Mouse (Mus musculus) embryonic facial prominence, embryonic 11.5 days (tissue): ENCODE results near the gene Gm45785. TPM values are rescaled to one million over a fixed set of nuclear protein-coding genes. Genes with fewer than 3 reads are reported as not detected.

Experiments used
- ATAC-seq: fragments of 200-750 bp; cut with Nextera tagmentation; replicated peaks from 2 replicates; pipeline ENCODE4 v1.8.0; 2017; ENCODE audit warnings: low read depth; ENCODE audit not compliant: insufficient number of reproducible peaks, low FRiP score, low TSS enrichment
- DNase-seq: peaks from one replicate; pipeline ENCODE4 v3.0.0-alpha.2; 2015; ENCODE audit warnings: low spot score
- H3K27ac ChIP-seq: fragments of 300-500 bp; sonication (generic); replicated peaks from 2 replicates; pipeline ENCODE4 v1.5.1; 2014; ENCODE audit warnings: mild to moderate bottlenecking, low read depth, low read length, control low read depth
- H3K27me3 ChIP-seq: fragments of 300-500 bp; sonication (generic); 2 replicates; pipeline ENCODE4 v1.6.1; 2014; ENCODE audit warnings: mild to moderate bottlenecking, low read length, moderate library complexity, mixed read lengths; ENCODE audit not compliant: control insufficient read depth, insufficient read depth
- H3K36me3 ChIP-seq: fragments of 300-500 bp; sonication (generic); replicated peaks from 2 replicates; pipeline ENCODE4 v1.6.1; 2014; ENCODE audit warnings: low read depth, mild to moderate bottlenecking, low read length, moderate library complexity, mixed read lengths; ENCODE audit not compliant: control insufficient read depth, insufficient read depth
- H3K4me1 ChIP-seq: fragments of 300-500 bp; sonication (generic); 2 replicates; pipeline ENCODE4 v1.6.1; 2014; ENCODE audit warnings: low read length, mixed read lengths; ENCODE audit not compliant: control insufficient read depth, insufficient read depth
- H3K4me2 ChIP-seq: fragments of 300-500 bp; sonication (generic); 2 replicates; pipeline ENCODE4 v1.6.1; 2014; ENCODE audit warnings: low read depth, mild to moderate bottlenecking, control low read depth, low read length, moderate library complexity
- H3K4me3 ChIP-seq: fragments of 300-500 bp; sonication (generic); 2 replicates; pipeline ENCODE4 v1.5.1; 2014; ENCODE audit warnings: low read depth, low read length, control low read depth
- H3K9ac ChIP-seq: fragments of 300-500 bp; sonication (generic); replicated peaks from 2 replicates; pipeline ENCODE4 v1.6.1; 2014; ENCODE audit warnings: mild to moderate bottlenecking, control low read depth, low read length
- H3K9me3 ChIP-seq: fragments of 300-500 bp; sonication (generic); replicated peaks from 2 replicates; pipeline ENCODE4 v1.6.1; 2016; ENCODE audit warnings: mild to moderate bottlenecking, low read length, inconsistent platforms, mixed read lengths; ENCODE audit not compliant: control insufficient read depth
- WGBS: fragments of 180-500 bp; shearing (Covaris S2); extraction: QIAGEN DNeasy Blood & Tissue Kit; methylation state at CpG from one replicate; pipeline ENCODE4 v1.1.7; 2014; 5-methylcytosine and 5-hydroxymethylcytosine counted together
- polyA plus RNA-seq: library from polyadenylated mRNA; unstranded; fragments of >200 nt; fragmentation: Nextera tagmentation; extraction: Ambion mirVana; gene quantifications from 2 replicates; pipeline ENCODE4 v1.2.1, GENCODE M21; 2014

Gene Gm45785
- polyA plus RNA-seq, 1 experiment from 2014 or later = not detected

- WGBS = 80% methylated on average over 4 of the region's 4 CpGs
Observed at GRCm38 (mm10) chr7:140820173-140820572, 36.0 kb downstream of the Gm45785 start.

DNA sequence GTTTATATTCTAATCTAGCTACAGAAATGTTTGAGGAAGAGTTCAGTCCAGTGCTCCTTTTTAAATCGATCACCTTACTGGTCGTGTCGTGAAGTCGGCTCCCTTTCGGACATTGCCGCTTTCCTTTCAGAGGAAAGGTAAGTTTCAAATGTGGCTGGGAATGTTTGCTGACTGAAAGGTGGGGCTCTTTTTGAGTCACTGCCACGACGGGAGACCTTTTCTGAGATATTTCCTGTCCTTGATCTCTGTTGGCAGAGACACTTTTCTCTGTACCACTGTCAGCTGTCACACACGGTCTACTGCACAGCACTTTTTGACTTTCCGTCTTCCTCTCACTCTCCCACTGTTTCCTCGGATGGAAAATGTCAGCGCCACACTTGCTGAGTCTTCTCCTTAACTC lies 43.3 kb downstream of the Gm45785 start:
- H3K36me3 ChIP-seq = no peaks in the 10 kb centered on the region
- 92% methylated on average over 12 of the region's 12 CpGs for WGBS
- ATAC-seq = no peak
- H3K27me3 ChIP-seq = no peaks in the 10 kb centered on the region
- H3K4me2 ChIP-seq = no peak overlapping the region
- no peak overlapping the region for H3K27ac ChIP-seq
- H3K9me3 ChIP-seq = no peaks in the 10 kb centered on the region
- no peak overlapping the region for H3K4me3 ChIP-seq
- H3K9ac ChIP-seq = no peak overlapping the region
- DNase-seq = no peak
- no peaks in the 10 kb centered on the region for H3K4me1 ChIP-seq

More at GRCm38 (mm10) chr7:140820173-140820572, 36.0 kb downstream of the Gm45785 start:
- Histone ChIP-seq H3K4me2 (no peak overlapping the region), H3K27ac (no peak overlapping the region), H3K36me3 (no peaks in the 10 kb centered on the region), H3K4me1 (no peaks in the 10 kb centered on the region), H3K27me3 (no peaks in the 10 kb centered on the region), H3K9ac (no peak overlapping the region), H3K4me3 (no peak overlapping the region), H3K9me3 (no peaks in the 10 kb centered on the region)
- no peak for DNase-seq
- no peak for ATAC-seq

DNA sequence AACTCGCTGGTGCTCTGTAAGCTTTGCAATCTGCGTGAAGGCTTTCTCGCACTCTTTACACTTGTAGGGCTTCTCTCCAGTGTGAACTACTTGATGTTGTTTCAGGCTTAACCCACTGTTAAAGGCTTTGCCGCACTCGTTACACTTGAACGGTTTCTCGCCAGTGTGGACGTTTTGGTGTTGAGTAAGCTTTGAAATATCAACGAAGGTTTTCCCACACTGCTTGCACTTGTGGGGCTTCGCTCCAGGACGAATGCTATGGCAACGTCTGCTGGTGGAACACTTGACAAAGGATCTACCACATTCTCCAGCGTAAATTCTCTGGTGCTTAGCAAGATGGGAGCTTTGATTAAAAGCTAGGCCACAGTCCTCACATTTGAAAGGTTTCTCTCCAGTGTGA lies 44.4 kb downstream of the Gm45785 start:
- ATAC-seq = no peak
- no peak for DNase-seq
- no peaks in the 10 kb centered on the region for H3K27me3 ChIP-seq
- no peak overlapping the region for H3K4me2 ChIP-seq
- H3K4me3 ChIP-seq = no peak overlapping the region
- no peak overlapping the region for H3K9ac ChIP-seq
- H3K4me1 ChIP-seq = no peaks in the 10 kb centered on the region
- no peak overlapping the region for H3K27ac ChIP-seq
- no peaks in the 10 kb centered on the region for H3K9me3 ChIP-seq
- 87% methylated on average over 13 of the region's 13 CpGs for WGBS
- H3K36me3 ChIP-seq = no peaks in the 10 kb centered on the region

GRCm38 (mm10) chr7:140810496-140810895 lies 45.6 kb downstream of the Gm45785 start:
- H3K4me2 ChIP-seq = no peak overlapping the region
- no peaks in the 10 kb centered on the region for H3K27me3 ChIP-seq
- H3K36me3 ChIP-seq = no peaks in the 10 kb centered on the region
- no peak overlapping the region for H3K27ac ChIP-seq
- DNase-seq (no peak), ATAC-seq (no peak)
- no peak overlapping the region for H3K9ac ChIP-seq
- H3K9me3 ChIP-seq = no peaks in the 10 kb centered on the region
- WGBS = 89% methylated on average over 6 of the region's 6 CpGs
- no peaks in the 10 kb centered on the region for H3K4me1 ChIP-seq
- no peak overlapping the region for H3K4me3 ChIP-seq

DNA sequence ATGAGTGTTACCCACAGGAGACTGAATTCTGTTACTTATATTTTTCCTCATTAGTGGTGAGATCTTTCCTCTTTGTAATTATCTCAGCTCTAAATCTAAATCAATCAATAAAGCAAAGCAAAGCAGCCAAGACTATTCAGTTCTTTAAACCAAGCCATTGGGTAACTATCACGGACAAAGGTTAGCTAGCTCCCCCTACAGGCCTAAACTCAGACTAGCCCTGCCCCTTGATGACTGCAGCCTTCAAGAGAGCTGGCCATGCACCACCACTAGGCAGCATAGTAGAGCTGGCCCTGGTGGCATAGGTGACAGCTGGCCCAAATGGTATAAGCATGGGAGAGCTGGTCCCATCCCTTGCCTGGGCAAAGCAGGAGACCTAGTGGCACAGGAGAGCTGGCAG lies 50.4 kb downstream of the Gm45785 start:
- Histone ChIP-seq H3K36me3 (no peaks in the 10 kb centered on the region), H3K9ac (no peak overlapping the region), H3K27ac (no peak overlapping the region), H3K4me2 (no peak overlapping the region), H3K9me3 (no peaks in the 10 kb centered on the region), H3K27me3 (no peaks in the 10 kb centered on the region), H3K4me1 (no peaks in the 10 kb centered on the region), H3K4me3 (no peak overlapping the region)
- ATAC-seq (0 out of 2 replicates have a peak, but pooled peaks have one; percentile 48), DNase-seq (peak; percentile 47)
- 8% methylated on average over 1 of the region's 1 CpGs for WGBS

DNA sequence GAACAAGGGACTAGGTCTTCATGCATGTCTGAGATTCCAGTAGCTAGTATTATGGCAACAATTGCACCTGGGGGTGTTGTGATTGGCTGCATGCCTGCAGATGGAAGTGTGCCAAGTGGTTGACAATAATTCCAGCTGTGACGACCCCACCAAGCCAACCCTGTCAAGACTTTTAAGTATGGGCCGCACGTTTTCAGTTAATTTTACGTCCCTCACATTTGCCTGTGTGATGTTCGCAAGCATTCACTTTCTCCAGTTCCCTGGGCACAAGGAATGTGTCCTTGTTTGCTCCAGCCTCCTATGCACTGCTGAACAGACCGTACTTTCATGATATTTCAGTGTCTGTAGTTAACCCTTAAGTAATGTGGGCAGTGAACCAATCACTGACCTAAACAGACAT lies 53.5 kb downstream of the Gm45785 start:
- H3K4me3 ChIP-seq = no peak overlapping the region
- no peaks in the 10 kb centered on the region for H3K27me3 ChIP-seq
- DNase-seq (no peak), ATAC-seq (no peak)
- no peaks in the 10 kb centered on the region for H3K9me3 ChIP-seq
- no peak overlapping the region for H3K27ac ChIP-seq
- H3K9ac ChIP-seq = no peak overlapping the region
- no peak overlapping the region for H3K4me2 ChIP-seq
- H3K4me1 ChIP-seq = no peaks in the 10 kb centered on the region
- no peaks in the 10 kb centered on the region for H3K36me3 ChIP-seq
- WGBS = 75% methylated on average over 6 of the region's 6 CpGs

- Histone ChIP-seq H3K36me3 (no peaks in the 10 kb centered on the region), H3K4me3 (no peak overlapping the region), H3K27me3 (no peaks in the 10 kb centered on the region), H3K27ac (no peak overlapping the region), H3K4me2 (no peak overlapping the region), H3K9ac (no peak overlapping the region), H3K9me3 (no peaks in the 10 kb centered on the region), H3K4me1 (no peaks in the 10 kb centered on the region)
- no peak for ATAC-seq
- no peak for DNase-seq
- WGBS = 66% methylated on average over 2 of the region's 2 CpGs
Observed at GRCm38 (mm10) chr7:140798212-140798611, 57.9 kb downstream of the Gm45785 start.

DNA sequence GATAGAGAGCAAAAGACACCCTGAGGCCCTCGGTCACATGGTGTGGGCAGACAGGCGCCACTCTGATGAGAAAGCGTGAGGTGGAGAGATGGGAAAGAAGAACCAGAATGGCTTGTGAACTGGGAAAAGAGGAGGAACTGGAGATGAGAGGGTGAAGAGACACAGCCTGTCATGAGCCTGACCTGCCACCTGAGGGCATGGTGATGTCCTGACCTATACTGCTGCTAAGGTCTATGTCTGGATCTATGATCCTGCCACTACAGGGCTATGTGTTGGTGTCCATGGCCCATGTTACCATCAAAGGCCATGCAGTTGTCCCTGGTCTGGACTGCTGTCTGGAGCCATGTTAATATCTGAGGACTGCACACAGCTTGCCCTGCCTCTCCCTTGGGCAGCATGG lies 58.5 kb downstream of the Gm45785 start:
- Histone ChIP-seq H3K4me1 (no peaks in the 10 kb centered on the region), H3K9me3 (no peaks in the 10 kb centered on the region), H3K4me3 (no peak overlapping the region), H3K36me3 (no peaks in the 10 kb centered on the region), H3K4me2 (no peak overlapping the region), H3K9ac (no peak overlapping the region), H3K27ac (no peak overlapping the region), H3K27me3 (no peaks in the 10 kb centered on the region)
- no peak for DNase-seq
- 79% methylated on average over 3 of the region's 3 CpGs for WGBS
- no peak for ATAC-seq
